Mouse (Mus musculus) megakaryocyte-erythroid progenitor cell, adult 5 weeks (primary cell): Measurements from ENCODE around the gene H1fx. TPM values are rescaled to one million over a fixed set of nuclear protein-coding genes. Genes with fewer than 3 reads are reported as not detected.

Source experiments
- polyA plus RNA-seq: library from polyadenylated mRNA; stranded (reverse); fragments of >175 nt; gene quantifications from 2 replicates; pipeline ENCODE4 v1.2.3, GENCODE M21; 2012

The H1fx gene
- polyA plus RNA-seq: 163 and 296 TPM in 2 replicates

DNA sequence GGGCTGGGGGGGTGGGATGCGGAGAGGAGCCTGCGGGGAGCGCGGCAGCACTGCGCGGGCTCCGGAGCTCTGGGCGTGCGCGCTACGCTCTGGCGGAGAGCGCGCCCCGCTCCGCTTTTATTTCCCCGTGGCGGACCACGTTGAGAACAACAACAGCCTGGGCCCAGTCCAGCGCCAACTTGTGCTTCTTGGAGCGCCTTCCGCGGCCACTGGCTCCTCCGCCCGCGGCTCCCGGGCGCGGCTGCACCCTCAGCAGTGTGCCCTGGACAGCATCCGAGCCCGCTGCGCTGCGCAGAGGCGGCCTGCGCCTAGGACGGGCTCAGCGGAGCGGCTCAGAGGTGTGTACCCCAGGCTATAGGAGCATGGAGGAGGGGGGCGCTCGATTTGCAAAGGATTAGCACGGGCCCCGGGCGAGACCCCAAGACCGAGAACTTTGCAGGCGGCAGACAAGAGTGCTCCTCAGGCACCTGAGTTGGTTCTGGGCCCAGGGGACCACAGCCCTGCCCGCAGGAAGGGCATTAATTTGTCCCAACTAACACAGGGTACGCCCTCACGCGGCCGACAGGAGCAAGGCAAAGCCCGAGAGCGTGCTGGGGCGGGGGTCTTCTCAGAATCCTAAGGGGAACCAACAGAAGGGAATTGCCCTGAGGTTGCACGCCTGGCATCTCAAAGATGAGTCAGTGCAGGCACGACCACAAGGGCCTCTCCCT is at the start of gene H1fx:
Gene H1fx, minus strand, starts transcription at position 91 of the 710 bp plus-strand sequence.

Other genes starting within 250 kb of the H1fx start
- gene Gp9, start 203.6 kb downstream of the H1fx start, polyA plus RNA-seq: 17.3 and 21.1 TPM in 2 replicates
- 60.5 and 71.2 TPM in 2 replicates for gene Rab43, start 169.5 kb downstream of the H1fx start, polyA plus RNA-seq
- 16.2 and 25.7 TPM in 2 replicates for gene Gm45140, start 145.8 kb downstream of the H1fx start, polyA plus RNA-seq
- 66.0 and 75.3 TPM in 2 replicates for gene Isy1, start 142.8 kb downstream of the H1fx start, polyA plus RNA-seq
- 103 and 130 TPM in 2 replicates for gene Cnbp, start 130.5 kb downstream of the H1fx start, polyA plus RNA-seq
- 31.0 and 33.0 TPM in 2 replicates for gene Copg1, start 93.8 kb downstream of the H1fx start, polyA plus RNA-seq
- 22.9 and 27.6 TPM in 2 replicates for gene Hmces, start 67.7 kb downstream of the H1fx start, polyA plus RNA-seq
- 105 and 106 TPM in 2 replicates for gene Rab7, start 63.6 kb upstream of the H1fx start, polyA plus RNA-seq
- 81.3 and 91.4 TPM in 2 replicates for gene Rpn1, start 102.8 kb upstream of the H1fx start, polyA plus RNA-seq
- gene Gata2, start 212.3 kb upstream of the H1fx start, polyA plus RNA-seq: 351 and 598 TPM in 2 replicates
- not detected in 2 replicates for gene Dnajb8, start 240.6 kb upstream of the H1fx start, polyA plus RNA-seq